In the genomic region with DNA sequence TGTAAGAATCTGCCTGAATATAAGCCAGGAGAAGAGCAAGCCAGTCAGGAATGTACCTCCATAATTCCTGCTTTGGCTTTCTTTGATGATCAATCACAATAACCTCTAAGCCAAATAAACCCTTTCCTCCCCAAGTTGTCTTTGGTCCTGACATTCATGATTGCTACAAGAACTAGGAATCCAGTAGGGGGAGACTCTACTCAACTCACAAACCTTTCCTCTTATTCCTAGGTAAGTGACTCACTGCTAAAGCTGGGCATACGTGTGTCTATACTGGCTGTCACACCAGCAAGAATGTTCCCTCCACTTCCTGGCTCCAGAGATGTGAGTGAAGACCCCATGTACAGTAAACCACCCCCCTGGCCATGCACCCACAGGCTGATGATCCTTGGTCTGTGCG, we compare ENCODE assay signal across 25 mouse cellular contexts.
DNase-seq lines count a peak whose midpoint lies in the region; ATAC-seq and TF ChIP-seq lines count a peak whose summit lies in the region.
"Had no signal": no experiment of that assay in that cellular context is flagged by ENCODE, and none has a peak within 500 bp of the region (broad histone marks: within the 10 kb centered on the region; RNA-seq: fewer than 3 reads in every experiment).

No protein-coding gene starts in this region.

- no peak for TF ChIP-seq EP300 in heart, adult 2 months (IDR thresholded peaks at IDR 0.05; ENCODE audit: insufficient read depth, low read depth, low read length)

- no peak for TF ChIP-seq POLR2A in heart, adult 2 months (IDR thresholded peaks at IDR 0.05; ENCODE audit: insufficient read depth, low read depth, low read length)

- no peaks in the 10 kb centered on the region for H3K4me1 ChIP-seq in heart, adult 2 months (ENCODE audit: control insufficient read depth, insufficient read depth, low read length)
- no peaks in the 10 kb centered on the region for H3K4me1 ChIP-seq in heart, embryonic 10.5 days
- no peaks in the 10 kb centered on the region for H3K4me1 ChIP-seq in kidney, postnatal 0 days (replicated peaks; ENCODE audit: insufficient read depth, low read length)
- H3K4me1 ChIP-seq in kidney, embryonic 14.5 days (ENCODE audit: control insufficient read depth, insufficient read depth, low read length) = no peaks in the 10 kb centered on the region
- H3K4me1 ChIP-seq in midbrain, embryonic 11.5 days (ENCODE audit: control insufficient read depth, insufficient read depth, low read length) = no peaks in the 10 kb centered on the region
- H3K4me1 ChIP-seq in midbrain, embryonic 16.5 days (ENCODE audit: control insufficient read depth, insufficient read depth, low read length) = peaks cover 2% of the 10 kb centered on the region; the same call in 1 of the 2 replicates
- H3K4me1 ChIP-seq: heart, embryonic 13.5 days had no signal

- intact Hi-C loops in heart, adult 2 months (cut with DNase I) = no loop called here

- peak; percentile 19; the same call in 1 of the 2 replicates for TF ChIP-seq CTCF in heart, adult 2 months (IDR thresholded peaks at IDR 0.05)
- TF ChIP-seq CTCF in kidney, postnatal 0 days (IDR thresholded peaks at IDR 0.05; ENCODE audit: low read depth) = 0 out of 2 replicates have a peak, but pooled peaks have one; percentile 19

- no peak overlapping the region for H3K9ac ChIP-seq in heart, adult 2 months (ENCODE audit: low read depth, low read length)
- H3K9ac ChIP-seq in kidney, postnatal 0 days (ENCODE audit: low read depth, low read length) = no peak overlapping the region
- no peak overlapping the region for H3K9ac ChIP-seq in kidney, embryonic 14.5 days (ENCODE audit: low read depth, low read length)
- H3K9ac ChIP-seq in midbrain, embryonic 11.5 days (ENCODE audit: low read length) = no peak overlapping the region
- no peak overlapping the region for H3K9ac ChIP-seq in midbrain, embryonic 16.5 days (ENCODE audit: low read depth, low read length)
- H3K9ac ChIP-seq: embryonic facial prominence, embryonic 13.5 days; forebrain, embryonic 12.5 days; forebrain, embryonic 15.5 days; heart, embryonic 13.5 days; hindbrain, embryonic 13.5 days had no signal

- WGBS in heart, adult 2 months = 73% methylated on average over 2 of the region's 2 CpGs
- 69% methylated on average over 2 of the region's 2 CpGs for WGBS in heart, embryonic 10.5 days
- 82% methylated on average over 2 of the region's 2 CpGs for WGBS in kidney, postnatal 0 days
- 89% methylated on average over 2 of the region's 2 CpGs for WGBS in kidney, embryonic 14.5 days
- WGBS in midbrain, embryonic 11.5 days = 86% methylated on average over 2 of the region's 2 CpGs
- WGBS in midbrain, embryonic 16.5 days = 95% methylated on average over 2 of the region's 2 CpGs

- no peak overlapping the region for H3K27ac ChIP-seq in heart, adult 2 months
- H3K27ac ChIP-seq in heart, embryonic 10.5 days = no peak overlapping the region
- no peak overlapping the region for H3K27ac ChIP-seq in kidney, postnatal 0 days
- no peak overlapping the region for H3K27ac ChIP-seq in kidney, embryonic 14.5 days (ENCODE audit: low read depth, low read length)
- H3K27ac ChIP-seq in midbrain, embryonic 11.5 days (ENCODE audit: low read depth, low read length) = no peak overlapping the region
- H3K27ac ChIP-seq in midbrain, embryonic 16.5 days (ENCODE audit: low read length) = no peak overlapping the region
- H3K27ac ChIP-seq: embryonic facial prominence, embryonic 10.5 days; embryonic facial prominence, embryonic 13.5 days; forebrain, embryonic 12.5 days; forebrain, embryonic 15.5 days; heart, embryonic 13.5 days; hindbrain, embryonic 10.5 days; hindbrain, embryonic 13.5 days had no signal

- no peaks in the 10 kb centered on the region for H3K9me3 ChIP-seq in heart, embryonic 10.5 days
- H3K9me3 ChIP-seq in kidney, postnatal 0 days (replicated peaks; ENCODE audit: low read length) = no peaks in the 10 kb centered on the region
- H3K9me3 ChIP-seq in kidney, embryonic 14.5 days (ENCODE audit: control insufficient read depth, low read length) = no peaks in the 10 kb centered on the region
- H3K9me3 ChIP-seq in midbrain, embryonic 11.5 days (ENCODE audit: control insufficient read depth, low read length) = no peaks in the 10 kb centered on the region
- H3K9me3 ChIP-seq in midbrain, embryonic 16.5 days (replicated peaks; ENCODE audit: control insufficient read depth, low read length, poor library complexity, severe bottlenecking) = no peaks in the 10 kb centered on the region
- H3K9me3 ChIP-seq: embryonic facial prominence, embryonic 10.5 days; embryonic facial prominence, embryonic 13.5 days; forebrain, embryonic 12.5 days; forebrain, embryonic 15.5 days; heart, embryonic 13.5 days; hindbrain, embryonic 10.5 days; hindbrain, embryonic 13.5 days had no signal

- no peaks in the 10 kb centered on the region for H3K79me2 ChIP-seq in heart, adult 2 months (replicated peaks; ENCODE audit: control insufficient read depth, insufficient read depth, low read length)

- no peak for ATAC-seq in kidney, postnatal 0 days (replicated peaks; ENCODE audit: low FRiP score, low read depth)
- no peak for ATAC-seq in kidney, embryonic 14.5 days (ENCODE audit: low FRiP score, low TSS enrichment)
- ATAC-seq in midbrain, embryonic 11.5 days (ENCODE audit: low FRiP score) = no peak
- no peak for ATAC-seq in midbrain, embryonic 16.5 days
- ATAC-seq in activated CD4-positive, CD25-positive, alpha-beta regulatory T cell, adult 4 months = no peak
- ATAC-seq: forebrain, embryonic 15.5 days had no signal

- H3K4me2 ChIP-seq in kidney, postnatal 0 days (ENCODE audit: low read length) = no peak overlapping the region
- no peak overlapping the region for H3K4me2 ChIP-seq in kidney, embryonic 14.5 days (replicated peaks; ENCODE audit: low read depth, low read length)
- no peak overlapping the region for H3K4me2 ChIP-seq in midbrain, embryonic 11.5 days
- no peak overlapping the region for H3K4me2 ChIP-seq in midbrain, embryonic 16.5 days (ENCODE audit: low read length)
- H3K4me2 ChIP-seq: embryonic facial prominence, embryonic 13.5 days; forebrain, embryonic 12.5 days; forebrain, embryonic 15.5 days; heart, embryonic 13.5 days; hindbrain, embryonic 13.5 days had no signal

- H3K27me3 ChIP-seq in heart, adult 2 months (ENCODE audit: control insufficient read depth, insufficient read depth, low read length) = no peaks in the 10 kb centered on the region
- no peaks in the 10 kb centered on the region for H3K27me3 ChIP-seq in heart, embryonic 10.5 days (ENCODE audit: insufficient read depth, poor library complexity, severe bottlenecking)
- no peaks in the 10 kb centered on the region for H3K27me3 ChIP-seq in kidney, postnatal 0 days (ENCODE audit: insufficient read depth, low read length)
- H3K27me3 ChIP-seq in kidney, embryonic 14.5 days (ENCODE audit: control insufficient read depth, insufficient read depth, low read length) = no peaks in the 10 kb centered on the region
- H3K27me3 ChIP-seq in midbrain, embryonic 11.5 days (ENCODE audit: control insufficient read depth, insufficient read depth, low read length) = no peaks in the 10 kb centered on the region
- no peaks in the 10 kb centered on the region for H3K27me3 ChIP-seq in midbrain, embryonic 16.5 days (ENCODE audit: control insufficient read depth, insufficient read depth, low read depth, low read length)
- H3K27me3 ChIP-seq: embryonic facial prominence, embryonic 13.5 days; forebrain, embryonic 12.5 days; forebrain, embryonic 15.5 days; heart, embryonic 13.5 days; hindbrain, embryonic 13.5 days had no signal

- no peaks in the 10 kb centered on the region for H3K36me3 ChIP-seq in heart, adult 2 months (ENCODE audit: control insufficient read depth, insufficient read depth, low read length)
- no peaks in the 10 kb centered on the region for H3K36me3 ChIP-seq in heart, embryonic 10.5 days
- H3K36me3 ChIP-seq in kidney, postnatal 0 days (ENCODE audit: insufficient read depth, low read length) = no peaks in the 10 kb centered on the region
- no peaks in the 10 kb centered on the region for H3K36me3 ChIP-seq in kidney, embryonic 14.5 days (ENCODE audit: control insufficient read depth, insufficient read depth, low read length)
- no peaks in the 10 kb centered on the region for H3K36me3 ChIP-seq in midbrain, embryonic 11.5 days (ENCODE audit: control insufficient read depth, insufficient read depth, low read length)
- no peaks in the 10 kb centered on the region for H3K36me3 ChIP-seq in midbrain, embryonic 16.5 days (ENCODE audit: control insufficient read depth, insufficient read depth, low read length)
- H3K36me3 ChIP-seq: embryonic facial prominence, embryonic 10.5 days; embryonic facial prominence, embryonic 13.5 days; forebrain, embryonic 12.5 days; forebrain, embryonic 15.5 days; heart, embryonic 13.5 days; hindbrain, embryonic 10.5 days; hindbrain, embryonic 13.5 days had no signal

- H3K4me3 ChIP-seq in heart, adult 2 months = no peak overlapping the region
- no peak overlapping the region for H3K4me3 ChIP-seq in heart, embryonic 10.5 days
- no peak overlapping the region for H3K4me3 ChIP-seq in kidney, postnatal 0 days (replicated peaks; ENCODE audit: low read depth, low read length)
- H3K4me3 ChIP-seq in kidney, embryonic 14.5 days (ENCODE audit: low read length) = no peak overlapping the region
- H3K4me3 ChIP-seq in midbrain, embryonic 11.5 days (ENCODE audit: low read depth, low read length) = no peak overlapping the region
- no peak overlapping the region for H3K4me3 ChIP-seq in midbrain, embryonic 16.5 days (ENCODE audit: low read depth, low read length)
- H3K4me3 ChIP-seq: embryonic facial prominence, embryonic 10.5 days; embryonic facial prominence, embryonic 13.5 days; erythroblast, embryonic 14.5 days; forebrain, embryonic 12.5 days; forebrain, embryonic 15.5 days; heart, embryonic 13.5 days; hindbrain, embryonic 10.5 days; hindbrain, embryonic 13.5 days had no signal

- no peak for DNase-seq in heart, adult 2 months
- no peak for DNase-seq in heart, embryonic 10.5 days (ENCODE audit: low spot score)
- DNase-seq in kidney, postnatal 0 days (ENCODE audit: low spot score) = no peak
- DNase-seq in midbrain, embryonic 11.5 days (ENCODE audit: low spot score, missing footprints) = peak; percentile 60
- DNase-seq: adrenal gland, adult 8-10 months; adrenal gland, postnatal 25 days; B cell, adult 2 months; cerebellum, adult 11-12 months; cerebellum, adult 8-10 months; cerebellum, postnatal 10 days; cerebellum, postnatal 36 days; embryo, embryonic 11 days; gastrocnemius, postnatal 10 days; heart, adult 11 months had no signal
